Mouse (Mus musculus) ovary, postnatal 14 days (tissue): ENCODE results near the gene St3gal5.

Experiments
- DNase-seq: peaks from one replicate; pipeline ENCODE4 v3.0.0; 2022; ENCODE audit warnings: low spot score

Gene St3gal5

GRCm38 (mm10) chr6:72098021-72098655 is 746 bp downstream of the St3gal5 start:
- no peak for DNase-seq

- no peak for DNase-seq
Measured at GRCm38 (mm10) chr6:72098691-72099090, 1.3 kb downstream of the St3gal5 start.

- no peak for DNase-seq
Measured at GRCm38 (mm10) chr6:72099281-72099680, 1.9 kb downstream of the St3gal5 start.

GRCm38 (mm10) chr6:72100171-72100570 is 2.8 kb downstream of the St3gal5 start:
- DNase-seq = no peak

GRCm38 (mm10) chr6:72100939-72101338 is 3.5 kb downstream of the St3gal5 start:
- no peak for DNase-seq

- no peak for DNase-seq
Measured at GRCm38 (mm10) chr6:72101386-72101785, 4.0 kb downstream of the St3gal5 start.

GRCm38 (mm10) chr6:72102066-72102465 is 4.7 kb downstream of the St3gal5 start:
- DNase-seq = no peak

GRCm38 (mm10) chr6:72104534-72104933 is 7.1 kb downstream of the St3gal5 start:
- DNase-seq = no peak

GRCm38 (mm10) chr6:72108941-72109892 is 11.8 kb downstream of the St3gal5 start:
- DNase-seq = no peak

GRCm38 (mm10) chr6:72110577-72110976 is 13.2 kb downstream of the St3gal5 start:
- no peak for DNase-seq

GRCm38 (mm10) chr6:72112575-72112974 is 15.2 kb downstream of the St3gal5 start:
- no peak for DNase-seq

- DNase-seq = no peak
Measured at GRCm38 (mm10) chr6:72113093-72113702, 15.8 kb downstream of the St3gal5 start.

- no peak for DNase-seq
Measured at GRCm38 (mm10) chr6:72114902-72115301, 17.5 kb downstream of the St3gal5 start.

GRCm38 (mm10) chr6:72117322-72117968 is 20.1 kb downstream of the St3gal5 start:
- no peak for DNase-seq

GRCm38 (mm10) chr6:72119870-72120269 is 22.5 kb downstream of the St3gal5 start:
- DNase-seq = no peak

- DNase-seq = no peak
Measured at GRCm38 (mm10) chr6:72121301-72121700, 23.9 kb downstream of the St3gal5 start.

- DNase-seq = no peak
Measured at GRCm38 (mm10) chr6:72122515-72122914, 25.1 kb downstream of the St3gal5 start.

GRCm38 (mm10) chr6:72124315-72125103 is 27.1 kb downstream of the St3gal5 start:
- no peak for DNase-seq

- no peak for DNase-seq
Measured at GRCm38 (mm10) chr6:72126128-72126917, 28.9 kb downstream of the St3gal5 start.

- DNase-seq = no peak
Measured at GRCm38 (mm10) chr6:72130056-72130455, 32.7 kb downstream of the St3gal5 start.
